Mouse (Mus musculus) heart, adult 2 months (tissue): ENCODE results near the gene Serpinc1.

Source experiments
- CTCF ChIP-seq: fragments of 200-600 bp; IDR thresholded peaks from 2 replicates; pipeline ENCODE4 v1.8.1; 2022; ENCODE audit warnings: antibody characterized with exemption, mild to moderate bottlenecking, moderate library complexity
- EP300 ChIP-seq: fragments of 200-500 bp; IDR thresholded peaks from 2 replicates; pipeline ENCODE4 v1.6.1; 2011; ENCODE audit warnings: low read depth, low read length, control low read depth; ENCODE audit not compliant: insufficient read depth
- POLR2A ChIP-seq: fragments of 200-500 bp; IDR thresholded peaks from 2 replicates; pipeline ENCODE4 v1.6.1; 2011; ENCODE audit warnings: mild to moderate bottlenecking, low read depth, low read length, control low read depth; ENCODE audit not compliant: insufficient read depth

- TF ChIP-seq POLR2A (no peak), CTCF (no peak), EP300 (no peak)
Measured at GRCm38 (mm10) chr1:161031881-161032280, 53.5 kb downstream of the Serpinc1 start.
